Comparison of ENCODE assay signal across 12 mouse cellular contexts in genomic region chr2:4460897-4461296, GRCm38 (mm10).
DNase-seq lines count a peak whose midpoint lies in the region; ATAC-seq lines count a peak whose summit lies in the region.
"Had no signal": no experiment of that assay in that cellular context is flagged by ENCODE, and none has a peak within 500 bp of the region (broad histone marks: within the 10 kb centered on the region; RNA-seq: fewer than 3 reads in every experiment).

No protein-coding gene starts in this region.

- no peak overlapping the region for H3K4me2 ChIP-seq in heart, embryonic 13.5 days
- no peak overlapping the region for H3K4me2 ChIP-seq in neural tube, embryonic 11.5 days (ENCODE audit: low read depth)
- no peak overlapping the region for H3K4me2 ChIP-seq in hindbrain, embryonic 14.5 days (replicated peaks)
- H3K4me2 ChIP-seq: limb, embryonic 15.5 days had no signal

- no peak overlapping the region for H3K4me3 ChIP-seq in heart, embryonic 13.5 days
- no peak overlapping the region for H3K4me3 ChIP-seq in neural tube, embryonic 11.5 days (ENCODE audit: low read depth, low read length)
- H3K4me3 ChIP-seq in hindbrain, embryonic 14.5 days (replicated peaks; ENCODE audit: low read length) = no peak overlapping the region
- H3K4me3 ChIP-seq: limb, embryonic 15.5 days had no signal

- no peak overlapping the region for H3K9ac ChIP-seq in heart, embryonic 13.5 days
- H3K9ac ChIP-seq in neural tube, embryonic 11.5 days (ENCODE audit: low read length) = no peak overlapping the region; the same call in 1 of the 2 replicates
- H3K9ac ChIP-seq in hindbrain, embryonic 14.5 days = no peak overlapping the region
- H3K9ac ChIP-seq: limb, embryonic 15.5 days had no signal

- H3K27me3 ChIP-seq in heart, embryonic 13.5 days (replicated peaks) = no peaks in the 10 kb centered on the region
- H3K27me3 ChIP-seq in neural tube, embryonic 11.5 days (ENCODE audit: control insufficient read depth, insufficient read depth, low read length) = no peaks in the 10 kb centered on the region
- H3K27me3 ChIP-seq in hindbrain, embryonic 14.5 days (ENCODE audit: control insufficient read depth, insufficient read depth, low read length) = no peaks in the 10 kb centered on the region
- H3K27me3 ChIP-seq: CH12.LX; limb, embryonic 15.5 days had no signal

- 0 out of 2 replicates have a peak overlapping the region, but pooled peaks have one; percentile 4 for H3K27ac ChIP-seq in heart, embryonic 13.5 days (replicated peaks)
- peak overlapping the region; percentile 60; the same call in 1 of the 2 replicates for H3K27ac ChIP-seq in neural tube, embryonic 11.5 days (ENCODE audit: low read depth, low read length)
- no peak overlapping the region for H3K27ac ChIP-seq in hindbrain, embryonic 14.5 days
- H3K27ac ChIP-seq: limb, embryonic 15.5 days had no signal

- no peaks in the 10 kb centered on the region for H3K9me3 ChIP-seq in heart, embryonic 13.5 days
- no peaks in the 10 kb centered on the region for H3K9me3 ChIP-seq in neural tube, embryonic 11.5 days (ENCODE audit: control insufficient read depth, low read length)
- H3K9me3 ChIP-seq in hindbrain, embryonic 14.5 days (ENCODE audit: control insufficient read depth, low read length) = no peaks in the 10 kb centered on the region
- H3K9me3 ChIP-seq: limb, embryonic 15.5 days had no signal

- no peak for DNase-seq in heart, adult 8-10 months (ENCODE audit: low spot score)
- peak; percentile 35 for DNase-seq in neural tube, embryonic 11.5 days (ENCODE audit: low spot score)
- DNase-seq in neural tube, embryonic 10.5 days (ENCODE audit: extremely low spot score, low spot score) = no peak
- no peak for DNase-seq in hindbrain, embryonic 14.5 days (ENCODE audit: low spot score)
- DNase-seq in right cerebral cortex, postnatal 10 days (ENCODE audit: low spot score in 2 of 2) = no peak
- DNase-seq in cerebellum, postnatal 25 days = no peak
- DNase-seq: adrenal gland, postnatal 10 days; kidney, postnatal 36 days; spleen, adult 18-20 months had no signal

- WGBS in heart, embryonic 13.5 days = 64% methylated on average over 5 of the region's 5 CpGs
- WGBS in neural tube, embryonic 11.5 days = 38% methylated on average over 5 of the region's 5 CpGs
- 44% methylated on average over 5 of the region's 5 CpGs for WGBS in hindbrain, embryonic 14.5 days

- H3K36me3 ChIP-seq in heart, embryonic 13.5 days = no peaks in the 10 kb centered on the region
- no peaks in the 10 kb centered on the region for H3K36me3 ChIP-seq in neural tube, embryonic 11.5 days (ENCODE audit: control insufficient read depth, insufficient read depth, low read length)
- no peaks in the 10 kb centered on the region for H3K36me3 ChIP-seq in hindbrain, embryonic 14.5 days (replicated peaks; ENCODE audit: control insufficient read depth, insufficient read depth)
- H3K36me3 ChIP-seq: limb, embryonic 15.5 days had no signal

- peaks cover 49% of the 10 kb centered on the region for H3K4me1 ChIP-seq in heart, embryonic 13.5 days
- H3K4me1 ChIP-seq in neural tube, embryonic 11.5 days (ENCODE audit: control insufficient read depth, insufficient read depth, low read length) = peaks cover 25% of the 10 kb centered on the region
- H3K4me1 ChIP-seq in hindbrain, embryonic 14.5 days (replicated peaks; ENCODE audit: control insufficient read depth, insufficient read depth, low read length) = peaks cover 50% of the 10 kb centered on the region

- no peak for ATAC-seq in heart, embryonic 13.5 days (ENCODE audit: extremely low read depth, insufficient number of reproducible peaks, low FRiP score, low TSS enrichment)
- ATAC-seq in neural tube, embryonic 11.5 days (ENCODE audit: insufficient read depth, low FRiP score, low TSS enrichment) = no peak
- peak; percentile 47; the same call in 1 of the 2 replicates for ATAC-seq in hindbrain, embryonic 14.5 days (ENCODE audit: low FRiP score)
